Mouse (Mus musculus): Measurements from ENCODE around the gene Copz1. TPM values are rescaled to one million over a fixed set of nuclear protein-coding genes. Genes with fewer than 3 reads are reported as not detected.
"Not testable (repeated sequence)": the region's sequence is repeated elsewhere in the genome, so short reads cannot be mapped to it uniquely, and the experiment has no call there.

The Copz1 gene
- total RNA-seq, 4 experiments from 2014 or later, result 90.6 to 100 (median 94.2) TPM

- no peak for DNase-seq (ENCODE audit: low spot score in 2 of 2)
Observed at GRCm38 (mm10) chr15:103251595-103251994, 20.9 kb upstream of the Copz1 start.

- no peak for DNase-seq (ENCODE audit: low spot score in 2 of 2)
Observed at GRCm38 (mm10) chr15:103252660-103253059, 19.9 kb upstream of the Copz1 start.

GRCm38 (mm10) chr15:103253352-103253751 is 19.2 kb upstream of the Copz1 start:
- no peak for DNase-seq (ENCODE audit: low spot score in 2 of 2)

GRCm38 (mm10) chr15:103255169-103255568 is 17.3 kb upstream of the Copz1 start:
- no peak for DNase-seq (ENCODE audit: low spot score in 2 of 2)

- no peak for DNase-seq (ENCODE audit: low spot score in 2 of 2)
Observed at GRCm38 (mm10) chr15:103256210-103256986, 16.1 kb upstream of the Copz1 start.

GRCm38 (mm10) chr15:103257790-103258728 is 14.5 kb upstream of the Copz1 start, which contains the start of gene Nfe2:
Gene Nfe2 (minus strand): TSS chr15:103258403.
- no peak for DNase-seq (ENCODE audit: low spot score in 2 of 2)

GRCm38 (mm10) chr15:103259162-103259561 is 13.4 kb upstream of the Copz1 start:
- DNase-seq (ENCODE audit: low spot score in 2 of 2), result no peak

- no peak for DNase-seq (ENCODE audit: low spot score in 2 of 2)
Observed at GRCm38 (mm10) chr15:103259989-103260388, 12.5 kb upstream of the Copz1 start.

GRCm38 (mm10) chr15:103264794-103265193 is 7.7 kb upstream of the Copz1 start:
- DNase-seq (ENCODE audit: low spot score in 2 of 2), result no peak

- DNase-seq (ENCODE audit: low spot score in 2 of 2), result no peak
Observed at GRCm38 (mm10) chr15:103268903-103269302, 3.6 kb upstream of the Copz1 start.

- not testable (repeated sequence) for DNase-seq (ENCODE audit: low spot score in 2 of 2)
Observed at GRCm38 (mm10) chr15:103275943-103276342, 3.4 kb downstream of the Copz1 start.

- no peak for DNase-seq (ENCODE audit: low spot score in 2 of 2)
Observed at GRCm38 (mm10) chr15:103277949-103278348, 5.4 kb downstream of the Copz1 start.

GRCm38 (mm10) chr15:103279750-103280149 is 7.2 kb downstream of the Copz1 start:
- DNase-seq (ENCODE audit: low spot score in 2 of 2), result no peak

- DNase-seq (ENCODE audit: low spot score in 2 of 2), result no peak
Observed at GRCm38 (mm10) chr15:103280817-103281464, 8.4 kb downstream of the Copz1 start.

GRCm38 (mm10) chr15:103281465-103282205 is 9.1 kb downstream of the Copz1 start:
- no peak for DNase-seq (ENCODE audit: low spot score in 2 of 2)

- DNase-seq (ENCODE audit: low spot score in 2 of 2), result no peak
Observed at GRCm38 (mm10) chr15:103284066-103284465, 11.6 kb downstream of the Copz1 start.

- no peak for DNase-seq (ENCODE audit: low spot score in 2 of 2)
Observed at GRCm38 (mm10) chr15:103284647-103285046, 12.1 kb downstream of the Copz1 start.

- DNase-seq (ENCODE audit: low spot score in 2 of 2), result no peak
Observed at GRCm38 (mm10) chr15:103285778-103286417, 13.4 kb downstream of the Copz1 start.

- DNase-seq (ENCODE audit: low spot score in 2 of 2), result no peak
Observed at GRCm38 (mm10) chr15:103289600-103289999, 17.1 kb downstream of the Copz1 start.

- DNase-seq (ENCODE audit: low spot score in 2 of 2), result no peak
Observed at GRCm38 (mm10) chr15:103290417-103290816, 17.9 kb downstream of the Copz1 start.
